Mouse (Mus musculus): ENCODE measurements around the gene Tap1. TPM values are rescaled to one million over a fixed set of nuclear protein-coding genes. Genes with fewer than 3 reads are reported as not detected.
"Not testable (repeated sequence)": the region's sequence is repeated elsewhere in the genome, so short reads cannot be mapped to it uniquely, and the experiment has no call there.

The Tap1 gene
- polyA plus RNA-seq, 1 experiment from 2014 or later, result 0.60 TPM

DNA sequence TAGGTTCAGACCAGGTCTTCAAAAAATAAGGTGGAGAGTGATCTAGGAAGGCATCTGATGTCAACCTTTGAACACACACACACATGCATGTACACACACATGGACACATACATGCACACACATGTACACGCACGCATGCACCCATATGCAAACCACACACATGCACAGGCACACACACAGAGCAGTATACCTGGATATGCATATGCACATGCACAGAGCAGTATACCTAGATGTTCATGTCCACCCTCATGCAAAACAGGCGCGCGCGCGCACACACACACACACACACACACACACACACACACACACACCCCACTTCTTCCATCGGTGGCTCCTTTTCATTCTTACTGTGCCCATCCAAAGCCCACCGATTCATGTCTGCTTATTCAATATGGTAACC lies 20.5 kb downstream of the Tap1 start:
- Histone ChIP-seq H3K4me3 (no peak overlapping the region), H3K4me2 (no peak overlapping the region), H3K9ac (no peak overlapping the region), H3K9me3 (no peaks in the 10 kb centered on the region), H3K36me3 (no peaks in the 10 kb centered on the region), H3K27ac (replicated peaks) (no peak overlapping the region), H3K27me3 (peaks cover 86% of the 10 kb centered on the region), H3K4me1 (replicated peaks) (peaks cover 11% of the 10 kb centered on the region)
- no peak for ATAC-seq (ENCODE audit: low read depth)
- 97% methylated on average over 9 of the region's 9 CpGs for WGBS

- H3K27me3 ChIP-seq, result peaks cover 86% of the 10 kb centered on the region
- WGBS, result 27% methylated on average over 10 of the region's 10 CpGs
Observed at GRCm38 (mm10) chr17:34208421-34208820, 21.1 kb downstream of the Tap1 start.

DNA sequence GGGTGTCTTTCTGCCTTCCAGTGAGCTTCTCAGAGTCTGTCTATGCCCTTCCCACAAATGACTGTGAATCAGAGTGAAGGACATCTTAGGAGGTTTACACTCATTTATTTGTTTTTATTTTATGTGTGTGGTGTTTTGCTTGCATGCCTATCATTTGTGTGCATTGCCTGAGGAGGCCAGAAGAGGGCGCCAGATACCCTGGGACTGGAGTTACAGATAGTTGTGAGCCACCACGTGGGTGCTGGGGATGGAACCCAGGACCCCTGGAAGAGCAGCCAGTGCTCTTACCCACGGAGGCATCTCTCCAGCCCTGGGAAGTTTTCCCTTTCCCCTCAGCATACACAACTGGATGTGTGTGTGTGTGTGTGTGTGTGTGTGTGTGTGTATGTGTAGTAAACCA lies 22.3 kb downstream of the Tap1 start:
- Histone ChIP-seq H3K9me3 (no peaks in the 10 kb centered on the region), H3K4me2 (no peak overlapping the region), H3K27me3 (peaks cover 91% of the 10 kb centered on the region), H3K36me3 (no peaks in the 10 kb centered on the region), H3K27ac (replicated peaks) (no peak overlapping the region), H3K4me1 (replicated peaks) (peaks cover 9% of the 10 kb centered on the region), H3K4me3 (no peak overlapping the region), H3K9ac (no peak overlapping the region)
- no peak for ATAC-seq (ENCODE audit: low read depth)
- WGBS, result 46% methylated on average over 3 of the region's 3 CpGs

More at GRCm38 (mm10) chr17:34208421-34208820, 21.1 kb downstream of the Tap1 start:
- Histone ChIP-seq H3K9ac (no peak overlapping the region), H3K36me3 (no peaks in the 10 kb centered on the region), H3K27ac (replicated peaks) (no peak overlapping the region), H3K4me1 (replicated peaks) (peaks cover 11% of the 10 kb centered on the region), H3K9me3 (no peaks in the 10 kb centered on the region), H3K4me3 (no peak overlapping the region), H3K4me2 (no peak overlapping the region)
- ATAC-seq (ENCODE audit: low read depth), result no peak

GRCm38 (mm10) chr17:34210599-34210998 lies 23.2 kb downstream of the Tap1 start:
- Histone ChIP-seq H3K9ac (no peak overlapping the region), H3K27me3 (peaks cover 91% of the 10 kb centered on the region), H3K4me1 (replicated peaks) (no peaks in the 10 kb centered on the region; the same call in 1 of the 2 replicates), H3K4me2 (no peak overlapping the region), H3K27ac (replicated peaks) (no peak overlapping the region), H3K36me3 (no peaks in the 10 kb centered on the region), H3K4me3 (no peak overlapping the region), H3K9me3 (no peaks in the 10 kb centered on the region)
- no peak for ATAC-seq (ENCODE audit: low read depth)
- WGBS, result 76% methylated on average over 3 of the region's 3 CpGs

- Histone ChIP-seq H3K4me2 (no peak overlapping the region), H3K9me3 (no peaks in the 10 kb centered on the region), H3K4me3 (no peak overlapping the region), H3K27ac (replicated peaks) (no peak overlapping the region), H3K4me1 (replicated peaks) (no peaks in the 10 kb centered on the region), H3K27me3 (peaks cover 82% of the 10 kb centered on the region), H3K9ac (0 out of 2 replicates have a peak overlapping the region, but pooled peaks have one; percentile 31), H3K36me3 (no peaks in the 10 kb centered on the region)
- ATAC-seq (ENCODE audit: low read depth), result no peak
- WGBS, result 20% methylated on average over 23 of the region's 23 CpGs
Observed at GRCm38 (mm10) chr17:34211746-34212365, 24.5 kb downstream of the Tap1 start.

DNA sequence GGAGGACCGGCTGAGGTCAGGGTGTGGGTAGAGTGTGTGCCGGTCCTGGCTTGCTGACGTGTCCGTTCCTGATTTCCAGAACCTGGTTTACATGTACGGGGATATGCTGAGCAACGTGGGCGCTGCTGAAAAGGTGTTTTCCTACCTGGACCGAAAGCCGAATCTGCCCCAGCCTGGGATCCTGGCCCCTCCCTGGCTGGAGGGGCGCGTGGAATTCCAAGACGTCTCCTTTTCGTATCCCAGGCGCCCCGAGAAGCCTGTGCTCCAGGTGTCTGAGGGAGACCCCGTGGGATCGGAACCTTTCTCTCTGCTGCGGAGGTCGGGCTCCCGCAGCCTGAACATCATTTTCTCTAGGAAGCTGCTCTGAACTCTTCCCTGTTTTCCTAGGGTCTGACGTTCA lies 26.6 kb downstream of the Tap1 start:
- H3K36me3 ChIP-seq, result no peaks in the 10 kb centered on the region
- H3K4me3 ChIP-seq, result no peak overlapping the region
- no peaks in the 10 kb centered on the region for H3K4me1 ChIP-seq (replicated peaks)
- H3K4me2 ChIP-seq, result no peak overlapping the region
- no peak overlapping the region for H3K27ac ChIP-seq (replicated peaks)
- ATAC-seq (ENCODE audit: low read depth), result no peak
- WGBS, result 41% methylated on average over 21 of the region's 21 CpGs
- H3K9ac ChIP-seq, result no peak overlapping the region
- H3K9me3 ChIP-seq, result no peaks in the 10 kb centered on the region; the same call in 1 of the 2 replicates
- H3K27me3 ChIP-seq, result peaks cover 68% of the 10 kb centered on the region

GRCm38 (mm10) chr17:34215176-34215575 lies 27.8 kb downstream of the Tap1 start:
- Histone ChIP-seq H3K36me3 (no peaks in the 10 kb centered on the region), H3K4me3 (no peak overlapping the region), H3K9me3 (no peaks in the 10 kb centered on the region; the same call in 1 of the 2 replicates), H3K4me1 (replicated peaks) (no peaks in the 10 kb centered on the region), H3K9ac (no peak overlapping the region), H3K27me3 (peaks cover 58% of the 10 kb centered on the region), H3K27ac (replicated peaks) (no peak overlapping the region), H3K4me2 (no peak overlapping the region)
- 85% methylated on average over 12 of the region's 12 CpGs for WGBS
- no peak for ATAC-seq (ENCODE audit: low read depth)

DNA sequence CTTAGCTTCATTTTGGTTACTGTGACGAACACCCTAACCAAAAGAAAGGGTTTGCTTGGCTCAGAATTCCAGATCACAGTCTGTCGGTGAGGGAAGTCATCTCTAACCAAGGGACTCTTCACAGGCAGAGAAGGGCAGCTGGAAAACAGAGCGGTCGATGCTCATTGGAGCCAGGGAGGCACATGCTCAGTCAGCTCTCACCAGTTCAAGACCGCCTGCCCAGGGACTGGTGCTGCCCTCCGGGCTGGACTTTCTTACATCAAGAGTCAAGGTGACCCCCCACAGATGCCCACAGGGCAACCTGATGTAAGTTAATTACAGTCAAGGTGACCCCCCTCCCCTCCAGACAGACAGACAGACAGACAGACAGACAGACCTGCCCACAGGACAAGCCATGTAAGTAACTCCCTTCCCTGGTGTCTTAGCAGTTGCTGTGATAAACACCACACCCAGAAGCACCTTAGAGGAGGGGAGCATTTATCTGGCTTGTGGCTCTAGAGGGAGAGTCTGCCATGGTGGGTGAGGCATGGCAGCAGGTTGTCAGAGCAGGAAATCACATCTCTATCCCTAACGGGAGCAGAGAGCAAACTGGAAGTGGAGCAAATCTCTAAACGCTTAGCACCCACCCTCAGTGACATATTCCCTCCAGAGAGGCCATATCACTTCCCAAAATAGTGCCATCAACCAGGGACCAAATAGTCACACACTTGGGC lies 30.0 kb downstream of the Tap1 start:
- 91% methylated on average over 8 of the region's 8 CpGs for WGBS
- H3K36me3 ChIP-seq, result no peaks in the 10 kb centered on the region
- peaks cover 36% of the 10 kb centered on the region for H3K27me3 ChIP-seq
- no peak overlapping the region for H3K4me3 ChIP-seq
- H3K9me3 ChIP-seq, result no peaks in the 10 kb centered on the region; the same call in 1 of the 2 replicates
- no peak overlapping the region for H3K4me2 ChIP-seq
- no peak overlapping the region for H3K27ac ChIP-seq (replicated peaks)
- no peaks in the 10 kb centered on the region for H3K4me1 ChIP-seq (replicated peaks)
- no peak for ATAC-seq (ENCODE audit: low read depth)
- H3K9ac ChIP-seq, result no peak overlapping the region

- ATAC-seq (ENCODE audit: low read depth), result no peak
- WGBS, result 86% methylated on average over 5 of the region's 5 CpGs
- Histone ChIP-seq H3K27ac (replicated peaks) (no peak overlapping the region), H3K9ac (no peak overlapping the region), H3K4me3 (no peak overlapping the region), H3K4me2 (no peak overlapping the region), H3K27me3 (peaks cover 30% of the 10 kb centered on the region), H3K4me1 (replicated peaks) (no peaks in the 10 kb centered on the region), H3K9me3 (no peaks in the 10 kb centered on the region; the same call in 1 of the 2 replicates), H3K36me3 (no peaks in the 10 kb centered on the region)
Observed at GRCm38 (mm10) chr17:34217986-34218385, 30.6 kb downstream of the Tap1 start.

DNA sequence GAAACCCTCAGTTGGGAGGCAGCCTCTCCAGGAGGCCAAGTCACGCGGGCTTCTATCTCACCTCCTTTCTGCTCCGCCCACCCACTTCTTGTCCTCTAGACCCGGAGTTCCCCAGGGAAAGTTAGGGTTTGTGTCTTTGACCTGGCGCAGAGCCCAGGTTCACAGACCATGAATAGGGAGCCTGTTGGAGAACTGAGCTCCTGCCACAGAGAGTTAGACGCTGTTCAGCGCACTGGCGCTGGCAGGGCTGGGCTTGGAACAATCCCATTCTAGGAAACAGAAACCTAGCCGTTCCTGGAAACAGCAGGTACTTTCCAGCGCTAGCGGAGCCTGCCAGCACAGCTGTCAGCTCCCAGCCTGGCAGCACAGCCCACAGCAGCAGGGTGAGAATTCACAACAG lies 31.3 kb downstream of the Tap1 start:
- Histone ChIP-seq H3K4me3 (no peak overlapping the region), H3K27ac (replicated peaks) (no peak overlapping the region), H3K4me1 (replicated peaks) (no peaks in the 10 kb centered on the region), H3K27me3 (peaks cover 23% of the 10 kb centered on the region), H3K9ac (no peak overlapping the region), H3K9me3 (no peaks in the 10 kb centered on the region; the same call in 1 of the 2 replicates), H3K4me2 (no peak overlapping the region), H3K36me3 (no peaks in the 10 kb centered on the region)
- no peak for ATAC-seq (ENCODE audit: low read depth)
- WGBS, result 80% methylated on average over 11 of the region's 11 CpGs

- WGBS, result 88% methylated on average over 9 of the region's 11 CpGs
- ATAC-seq (ENCODE audit: low read depth); H3K4me2 ChIP-seq: not testable (repeated sequence)
Observed at GRCm38 (mm10) chr17:34219096-34219495, 31.7 kb downstream of the Tap1 start.

GRCm38 (mm10) chr17:34219801-34220200 lies 32.4 kb downstream of the Tap1 start:
- not testable (repeated sequence) for H3K9ac ChIP-seq; H3K27ac ChIP-seq (replicated peaks); H3K4me2 ChIP-seq; ATAC-seq (ENCODE audit: low read depth); H3K9me3 ChIP-seq; H3K36me3 ChIP-seq; H3K4me1 ChIP-seq (replicated peaks); H3K4me3 ChIP-seq
- 91% methylated on average over 3 of the region's 7 CpGs for WGBS
- H3K27me3 ChIP-seq, result peaks cover 12% of the 10 kb centered on the region

More at GRCm38 (mm10) chr17:34219096-34219495, 31.7 kb downstream of the Tap1 start:
- H3K4me3 ChIP-seq; H3K27ac ChIP-seq (replicated peaks); H3K36me3 ChIP-seq; H3K9ac ChIP-seq; H3K4me1 ChIP-seq (replicated peaks); H3K9me3 ChIP-seq: not testable (repeated sequence)
- peaks cover 19% of the 10 kb centered on the region for H3K27me3 ChIP-seq
